Mouse (Mus musculus) ES-CJ7 (cell line): Measurements from ENCODE around the gene Psd.

Experiments used
- DNase-seq: peaks from one replicate; pipeline ENCODE4 v3.0.0; 2011; ENCODE audit warnings: low read depth, low spot score

The Psd gene

DNA sequence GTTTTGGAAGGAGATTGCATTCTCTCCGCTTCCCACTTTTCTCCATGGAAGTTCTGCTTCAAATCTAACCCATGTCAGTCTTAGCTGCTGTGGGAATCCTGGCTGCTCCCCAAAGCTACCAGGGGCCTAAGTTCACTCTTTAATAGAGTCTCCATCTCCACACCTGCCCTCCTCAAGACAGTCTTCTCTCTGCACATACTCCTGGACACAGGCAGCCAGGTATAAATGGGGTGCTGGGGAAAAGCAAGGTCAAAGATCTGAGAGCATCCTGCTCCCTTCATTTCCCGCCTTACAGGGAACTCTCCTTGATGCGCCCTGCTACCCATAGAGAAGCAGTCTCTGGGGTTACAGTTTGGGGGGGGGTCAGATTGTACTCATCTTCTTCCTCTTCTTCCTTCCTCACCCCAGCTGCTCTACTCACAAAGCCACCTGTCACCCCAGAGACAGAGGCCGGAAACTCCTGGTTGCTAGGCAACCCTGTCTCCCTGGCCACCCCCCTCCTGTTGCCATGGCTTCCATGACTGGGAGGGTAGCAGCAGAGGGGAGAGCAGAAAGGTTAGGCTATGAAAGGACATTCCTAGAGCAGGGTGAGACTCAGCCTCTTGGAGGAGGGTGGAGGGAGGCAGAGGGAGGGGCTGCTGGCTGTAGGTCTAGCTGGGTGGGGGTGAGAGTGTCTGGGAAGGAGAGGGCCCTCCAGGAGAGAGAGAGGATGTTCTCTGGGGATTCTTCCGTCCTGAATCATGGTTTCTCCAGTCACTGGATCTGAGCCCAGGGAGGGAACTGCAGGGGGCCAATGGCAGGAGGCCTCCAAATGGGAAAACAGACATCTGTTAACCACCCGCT is 5.6 kb downstream of the Psd start:
- DNase-seq, result peak; percentile 62

DNA sequence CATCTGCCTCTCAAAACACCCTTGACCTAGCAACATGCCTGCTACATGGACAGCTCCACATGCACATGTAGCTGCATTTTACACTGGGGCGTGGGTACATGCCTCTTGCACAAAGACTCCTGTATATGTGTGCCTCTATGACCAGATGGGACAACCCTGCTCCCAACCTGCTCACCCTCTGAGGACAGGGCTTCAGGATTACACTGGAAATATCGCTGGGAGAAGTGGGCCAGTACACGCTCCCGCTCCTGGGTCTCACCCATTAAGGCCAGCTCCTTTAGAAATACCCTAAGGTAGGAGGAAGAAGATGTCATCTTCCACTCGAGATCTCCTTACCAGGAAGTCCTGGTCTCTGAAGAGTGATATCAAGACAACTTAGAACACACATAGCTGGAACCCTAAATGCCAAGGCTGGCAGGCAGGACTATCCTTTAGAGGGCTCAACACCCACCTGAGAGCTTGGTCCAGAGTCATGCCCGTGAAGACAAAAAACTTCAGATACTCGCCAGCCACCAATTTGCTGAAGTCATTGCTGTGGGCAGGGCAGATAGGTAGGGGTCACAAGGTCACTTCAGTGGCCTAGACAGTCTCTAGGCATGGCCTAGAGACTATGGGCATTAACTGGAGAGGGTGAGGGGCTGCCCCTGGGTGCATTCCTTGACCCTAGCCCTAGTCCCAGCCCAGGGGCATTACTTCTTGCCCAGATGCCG is 6.7 kb downstream of the Psd start:
- DNase-seq, result no peak

DNA sequence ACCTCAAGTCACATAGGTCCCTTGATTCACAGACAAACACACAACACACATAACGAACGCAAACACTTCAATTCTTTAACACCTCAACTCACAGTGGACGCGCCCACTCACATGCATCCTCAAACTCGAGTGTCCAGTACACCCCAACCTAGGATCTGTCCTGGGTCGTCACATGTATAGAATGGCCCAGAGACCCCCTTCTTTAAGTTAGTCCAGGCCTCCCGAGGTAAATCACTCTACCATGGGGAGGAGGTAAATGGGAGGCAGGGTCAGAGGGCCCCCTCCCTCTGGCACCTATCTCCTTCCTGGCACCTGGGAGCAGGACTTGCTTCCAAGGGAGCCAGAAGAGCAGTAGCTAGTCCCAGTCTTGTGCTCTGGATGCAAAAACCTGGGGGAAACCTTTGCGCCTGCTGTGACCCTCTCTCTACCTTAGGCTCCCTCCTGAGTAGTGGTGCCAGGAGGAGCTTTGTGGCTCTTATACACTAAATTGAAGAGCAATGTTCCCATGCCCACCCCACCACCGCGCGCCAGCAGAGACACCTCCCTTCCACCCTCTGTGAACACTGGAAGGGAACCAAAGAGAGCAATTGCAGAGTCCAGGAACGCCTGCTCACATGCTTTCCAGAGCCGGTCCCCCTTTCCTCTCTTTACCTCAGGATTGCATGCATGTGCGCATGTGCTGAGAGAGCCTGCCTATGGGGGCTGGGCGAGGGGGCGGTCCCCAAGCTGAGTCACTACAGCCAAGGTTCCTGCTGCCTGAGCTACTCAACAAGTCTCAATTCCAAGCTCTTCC is 8.2 kb downstream of the Psd start:
- DNase-seq, result peak; percentile 87

GRCm38 (mm10) chr19:46318031-46318471 is 8.9 kb downstream of the Psd start:
- DNase-seq, result no peak

DNA sequence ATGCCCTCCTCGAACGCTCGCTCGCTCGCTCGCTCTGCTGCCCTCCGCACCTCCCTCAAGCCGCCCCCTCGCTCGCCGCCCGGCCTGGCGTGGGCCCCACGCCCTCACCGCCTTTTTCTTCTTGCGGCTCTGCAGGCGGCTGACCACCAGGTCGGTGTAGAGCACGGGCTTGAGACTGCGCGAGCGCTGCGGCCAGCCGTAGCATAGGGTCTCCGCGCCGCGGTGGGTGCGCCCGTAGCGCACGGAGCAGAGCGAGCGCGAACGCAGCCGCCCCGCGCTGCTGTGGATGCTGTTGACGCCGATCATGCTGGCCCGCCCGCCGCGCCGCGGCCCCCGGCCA is 9.4 kb downstream of the Psd start:
- no peak for DNase-seq

- no peak for DNase-seq
Measured at GRCm38 (mm10) chr19:46316846-46317545, 10.0 kb downstream of the Psd start.

DNA sequence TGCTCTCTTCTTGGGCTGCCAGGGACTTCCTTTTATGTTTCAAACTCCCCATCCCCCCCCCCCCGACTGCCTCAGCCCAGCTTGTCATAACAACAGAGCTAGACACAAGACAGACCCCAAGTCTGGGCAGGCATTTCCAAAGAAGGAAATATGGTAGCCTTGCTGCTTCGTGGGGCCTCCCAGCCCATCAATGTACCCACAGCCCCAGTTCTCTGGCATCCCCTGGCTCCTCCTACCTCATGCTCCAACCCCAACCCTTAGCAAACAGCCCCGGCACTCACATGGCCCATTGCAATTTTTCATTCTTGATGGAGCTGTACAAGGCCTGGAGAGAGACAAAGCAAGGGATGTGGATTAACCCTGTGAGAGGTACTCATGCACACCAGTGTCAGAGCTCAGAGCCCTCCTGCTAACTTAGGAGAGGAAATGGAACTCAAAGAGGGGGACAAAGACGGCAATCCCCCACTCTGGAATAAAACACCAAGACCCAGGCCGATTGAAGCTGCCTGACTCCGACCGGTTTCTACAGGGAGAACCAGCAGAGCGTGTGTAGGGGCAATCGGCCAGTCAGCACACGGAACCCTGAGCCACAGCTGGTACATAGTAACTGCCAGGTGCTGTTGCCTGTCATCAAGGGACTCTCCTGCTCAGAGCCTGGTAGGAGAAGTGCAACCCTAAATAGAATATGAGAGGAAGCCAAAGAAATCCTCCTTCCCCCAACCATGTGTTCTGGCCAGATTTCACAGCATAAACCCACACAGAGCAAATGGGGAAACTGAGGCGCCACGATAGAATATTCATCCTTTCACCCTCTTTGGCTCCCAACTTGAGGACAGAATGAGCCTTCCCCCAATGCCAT is 11.0 kb downstream of the Psd start:
- DNase-seq, result no peak

- DNase-seq, result no peak
Measured at GRCm38 (mm10) chr19:46314872-46315742, 11.8 kb downstream of the Psd start.

- DNase-seq, result no peak
Measured at GRCm38 (mm10) chr19:46314151-46314601, 12.8 kb downstream of the Psd start.

- no peak for DNase-seq
Measured at GRCm38 (mm10) chr19:46313591-46313990, 13.4 kb downstream of the Psd start.

DNA sequence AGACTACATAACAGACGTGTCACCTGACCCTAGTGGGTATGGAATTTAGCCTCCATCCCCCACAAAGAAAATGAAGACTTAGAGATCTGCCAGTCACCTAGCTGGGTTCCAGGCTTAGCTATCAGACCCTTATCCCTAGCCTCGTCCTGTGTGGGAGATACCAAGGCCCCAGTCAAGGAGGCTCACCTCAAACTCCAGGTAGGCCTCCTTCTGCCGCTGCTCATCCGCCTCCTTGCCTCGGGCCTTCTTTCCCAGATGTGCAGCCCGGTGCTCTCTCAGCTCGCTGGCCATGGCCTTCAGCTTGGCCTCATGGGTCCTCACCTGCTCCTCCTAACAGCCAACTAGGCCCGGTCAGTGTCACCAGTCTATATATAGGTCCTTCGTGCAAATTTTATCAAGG is 13.8 kb downstream of the Psd start:
- DNase-seq, result no peak

- DNase-seq, result no peak
Measured at GRCm38 (mm10) chr19:46312566-46312965, 14.4 kb downstream of the Psd start.

DNA sequence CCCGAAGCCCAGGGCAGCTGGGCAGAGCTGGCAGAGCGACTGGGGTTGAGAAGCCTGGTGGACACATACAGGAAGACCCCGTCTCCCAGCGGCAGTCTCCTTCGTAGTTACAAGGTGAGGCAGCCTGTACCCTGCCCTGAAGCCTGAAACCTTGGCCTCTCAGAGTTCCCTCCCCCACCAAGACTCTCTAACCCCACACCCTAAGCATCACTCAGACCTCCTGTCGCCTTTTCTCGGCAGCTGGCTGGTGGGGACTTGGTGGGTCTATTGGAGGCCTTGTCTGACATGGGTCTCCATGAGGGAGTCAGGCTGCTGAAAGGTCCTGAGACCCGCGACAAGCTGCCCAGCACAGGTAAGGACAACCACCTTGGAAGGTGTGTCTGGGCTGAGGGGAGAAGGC is 15.6 kb downstream of the Psd start:
- no peak for DNase-seq

GRCm38 (mm10) chr19:46310312-46310865 is 16.6 kb downstream of the Psd start:
- no peak for DNase-seq

- no peak for DNase-seq
Measured at GRCm38 (mm10) chr19:46309651-46310305, 17.2 kb downstream of the Psd start.

DNA sequence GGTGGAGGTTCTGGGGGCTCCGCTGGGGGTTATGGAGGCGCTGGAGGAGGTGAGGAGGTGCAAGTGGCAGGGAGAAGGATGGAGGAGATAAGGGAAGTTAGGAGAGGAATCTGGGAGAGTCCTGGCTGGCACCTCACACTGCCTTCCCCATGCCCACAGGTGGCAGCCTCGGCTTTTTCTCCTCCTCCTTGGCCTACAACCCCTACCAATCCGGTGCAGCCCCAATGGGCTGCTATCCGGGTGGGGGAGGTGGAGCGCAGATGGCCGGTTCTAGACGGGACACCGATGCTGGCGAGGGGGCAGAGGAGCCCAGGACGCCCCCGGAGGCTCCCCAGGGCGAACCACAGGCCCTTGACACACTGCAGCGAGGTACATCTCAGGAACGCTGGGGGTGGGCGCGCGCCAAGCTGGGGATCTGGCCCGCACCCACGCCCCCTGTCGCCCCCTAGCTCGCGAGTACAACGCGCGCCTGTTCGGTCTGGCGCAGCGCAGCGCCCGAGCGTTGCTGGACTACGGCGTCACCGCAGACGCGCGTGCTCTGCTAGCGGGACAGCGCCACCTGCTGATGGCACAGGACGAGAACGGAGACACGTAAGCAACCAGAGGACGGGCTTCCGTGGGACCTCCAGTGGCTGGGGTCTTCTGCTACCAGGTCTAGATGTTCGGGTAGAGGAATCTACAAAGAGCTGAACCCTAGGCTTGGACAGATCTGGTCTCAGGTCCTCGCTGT is 18.1 kb downstream of the Psd start:
- peak; percentile 94 for DNase-seq

DNA sequence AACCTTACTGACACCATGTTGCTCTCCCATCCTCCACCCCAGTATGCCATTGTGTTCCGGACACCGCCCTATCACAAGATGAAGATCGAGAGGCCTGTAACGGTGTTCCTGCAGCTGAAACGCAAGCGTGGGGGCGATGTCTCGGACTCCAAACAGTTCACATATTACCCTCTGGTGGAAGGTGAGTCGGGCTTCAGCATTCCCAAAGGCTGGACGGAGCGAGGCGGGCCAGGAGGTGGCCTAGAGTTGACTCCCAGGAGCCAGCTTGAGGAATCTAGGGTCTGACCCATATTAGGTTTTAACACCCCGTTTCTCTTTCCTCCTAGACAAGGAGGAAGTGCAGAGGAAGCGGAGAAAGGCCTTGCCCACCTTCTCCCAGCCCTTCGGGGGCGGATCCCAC is 18.7 kb downstream of the Psd start:
- no peak for DNase-seq

- no peak for DNase-seq
Measured at GRCm38 (mm10) chr19:46307781-46308180, 19.2 kb downstream of the Psd start.
